Mouse (Mus musculus): ENCODE data around the gene Lamb3. TPM values are rescaled to one million over a fixed set of nuclear protein-coding genes. Genes with fewer than 3 reads are reported as not detected.
A peak's percentile ranks its signal among the peaks of the same experiment; 100 is the strongest.

Lamb3 gene
- polyA plus RNA-seq, 1 experiment, result 0.82 TPM

DNA sequence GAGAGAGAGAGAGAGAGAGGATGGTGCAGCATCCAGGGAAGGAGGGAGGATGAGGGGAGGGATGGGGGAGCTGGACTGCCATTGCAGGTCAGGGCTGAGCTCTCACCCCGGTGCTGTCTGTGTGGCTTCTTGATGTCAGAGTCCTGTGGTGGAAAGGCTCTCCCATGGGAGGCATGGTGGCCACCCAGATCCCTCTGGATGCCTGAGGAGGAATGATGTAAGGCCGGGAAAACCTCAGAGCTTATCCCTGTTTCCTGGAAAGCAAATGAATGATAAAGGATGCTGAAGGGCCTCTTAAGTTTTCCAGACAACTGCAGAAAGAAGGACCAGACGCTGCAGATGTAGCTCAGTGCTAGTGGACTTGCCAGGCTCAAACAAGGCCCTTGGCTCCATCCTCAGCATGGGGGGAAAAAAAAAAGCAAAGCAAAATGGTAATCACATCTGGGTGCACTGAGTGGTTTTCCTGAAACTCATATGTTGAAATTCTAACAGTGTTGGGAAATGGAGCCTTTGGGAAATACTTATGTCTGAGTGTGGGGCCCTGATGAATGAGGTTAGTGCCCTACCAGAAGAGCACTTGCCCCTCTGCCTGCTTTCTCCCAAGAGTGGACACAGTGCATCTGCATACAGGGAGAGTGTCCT is 12.2 kb upstream of the Lamb3 start:
- no peak overlapping the region for H3K4me3 ChIP-seq (replicated peaks; ENCODE audit: control insufficient read depth, low read depth, low read length)
- no peak overlapping the region for H3K27ac ChIP-seq (ENCODE audit: control insufficient read depth, insufficient read depth, low read depth, low read length, poor library complexity)
- H3K4me1 ChIP-seq (ENCODE audit: control insufficient read depth, insufficient read depth, low read length), result no peaks in the 10 kb centered on the region; the same call in 1 of the 2 replicates
- 77% methylated on average over 3 of the region's 3 CpGs for WGBS
- TF ChIP-seq CTCF (IDR thresholded peaks at IDR 0.05; ENCODE audit: control insufficient read depth, insufficient read depth, low read length) (no peak), POLR2A (IDR thresholded peaks at IDR 0.05; ENCODE audit: borderline replicate concordance, control insufficient read depth, low read depth, low read length) (no peak)

DNA sequence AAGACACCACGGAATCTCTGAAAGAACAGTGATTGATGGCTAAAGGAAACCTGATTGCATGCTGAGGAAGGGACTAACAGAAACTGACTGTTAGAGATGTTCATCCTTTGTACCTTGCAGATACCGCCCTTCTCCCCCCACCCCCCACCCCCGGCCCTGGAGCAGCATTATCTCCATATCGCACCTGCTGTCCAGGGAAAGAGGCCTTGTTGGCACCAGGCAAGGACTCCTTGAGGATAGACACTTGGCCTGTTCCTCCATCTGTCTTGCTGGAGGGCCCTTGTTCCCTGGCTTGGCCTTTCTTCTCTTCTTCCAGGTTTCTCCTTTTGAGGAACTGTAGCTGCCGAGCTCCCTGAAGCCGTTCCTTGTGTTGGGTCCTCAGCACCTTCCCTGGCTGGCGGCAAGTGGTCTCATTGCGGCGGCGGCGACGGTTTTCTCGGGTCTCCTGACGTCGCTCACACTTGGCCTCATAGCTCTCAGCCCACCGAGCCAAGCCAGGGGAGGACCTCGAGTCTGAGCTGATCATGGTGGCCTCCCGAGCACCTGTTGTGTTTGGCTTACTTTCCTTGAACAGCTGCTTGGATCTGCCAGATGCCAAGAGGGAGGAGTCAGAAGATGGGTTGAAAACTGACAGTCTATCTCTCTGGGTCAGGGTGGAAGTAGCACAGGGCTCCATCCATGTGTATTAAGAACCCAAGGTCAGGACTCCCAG is 9.8 kb upstream of the Lamb3 start:
- Histone ChIP-seq H3K4me3 (replicated peaks; ENCODE audit: control insufficient read depth, low read depth, low read length) (no peak overlapping the region), H3K27ac (ENCODE audit: control insufficient read depth, insufficient read depth, low read depth, low read length, poor library complexity) (no peak overlapping the region), H3K4me1 (ENCODE audit: control insufficient read depth, insufficient read depth, low read length) (peaks cover 2% of the 10 kb centered on the region; the same call in 1 of the 2 replicates)
- TF ChIP-seq POLR2A (IDR thresholded peaks at IDR 0.05; ENCODE audit: borderline replicate concordance, control insufficient read depth, low read depth, low read length) (no peak), CTCF (IDR thresholded peaks at IDR 0.05; ENCODE audit: control insufficient read depth, insufficient read depth, low read length) (no peak)
- 84% methylated on average over 18 of the region's 18 CpGs for WGBS

DNA sequence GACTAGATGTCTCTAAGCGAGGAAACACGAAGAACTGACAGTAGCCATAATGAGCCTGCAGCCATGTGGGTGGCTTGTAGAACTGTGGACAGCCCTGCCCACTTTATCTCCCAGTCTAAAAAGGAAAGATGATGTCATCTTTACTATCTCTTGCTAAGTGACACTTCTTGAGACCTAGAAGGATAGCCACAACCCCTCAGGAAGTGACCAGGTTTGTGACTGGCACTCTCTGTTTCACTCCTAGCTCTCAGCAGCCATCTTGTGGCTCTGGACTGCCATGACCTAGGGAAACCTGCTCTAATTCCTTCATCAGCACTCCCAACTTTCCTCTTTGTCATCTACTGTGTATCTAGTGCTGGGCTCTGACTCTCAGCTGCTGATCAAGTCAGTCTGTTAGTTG is 9.2 kb upstream of the Lamb3 start:
- TF ChIP-seq CTCF (IDR thresholded peaks at IDR 0.05; ENCODE audit: control insufficient read depth, insufficient read depth, low read length) (no peak), POLR2A (IDR thresholded peaks at IDR 0.05; ENCODE audit: borderline replicate concordance, control insufficient read depth, low read depth, low read length) (no peak)

DNA sequence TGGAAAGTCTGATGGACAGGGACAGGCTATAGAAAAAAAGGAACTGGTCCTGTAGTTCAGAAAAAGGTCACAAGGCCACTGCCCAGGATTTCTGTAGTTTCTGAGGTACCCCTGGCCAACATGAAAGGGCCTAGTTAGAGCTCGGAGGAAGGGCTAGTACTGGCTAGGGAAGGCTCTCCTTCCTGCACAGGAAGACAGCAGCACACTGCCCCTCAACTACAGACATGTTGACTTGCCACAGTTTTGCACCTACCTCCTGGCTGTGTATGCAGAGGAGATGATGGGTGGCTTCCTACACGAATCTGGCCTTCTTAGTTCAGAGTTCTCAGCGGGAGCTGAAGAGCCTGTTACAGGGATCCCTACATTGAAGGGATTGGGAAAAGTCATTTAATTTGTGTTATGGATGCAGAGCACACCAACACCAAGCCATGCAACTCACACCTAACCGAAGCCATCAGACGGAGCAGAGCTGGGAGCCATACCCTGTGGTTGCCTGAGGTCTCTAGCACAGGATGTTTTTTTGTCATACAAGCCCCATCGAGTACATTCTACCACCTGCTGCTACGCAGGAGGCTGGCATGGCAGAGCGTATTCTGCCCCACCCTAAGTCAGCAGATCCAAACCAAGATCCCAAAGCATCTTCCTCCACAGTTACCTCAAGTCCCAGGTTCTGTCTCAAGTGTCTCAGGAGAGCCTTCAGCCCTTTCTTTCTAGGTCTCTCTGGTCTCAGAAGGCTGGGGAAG is 6.7 kb upstream of the Lamb3 start:
- Histone ChIP-seq H3K4me1 (ENCODE audit: control insufficient read depth, insufficient read depth, low read length) (peaks cover 2% of the 10 kb centered on the region; the same call in 1 of the 2 replicates), H3K27ac (ENCODE audit: control insufficient read depth, insufficient read depth, low read depth, low read length, poor library complexity) (peak overlapping the region; percentile 95), H3K4me3 (replicated peaks; ENCODE audit: control insufficient read depth, low read depth, low read length) (peak overlapping the region; percentile 83)
- 1% methylated on average over 8 of the region's 8 CpGs for WGBS
- TF ChIP-seq CTCF (IDR thresholded peaks at IDR 0.05; ENCODE audit: control insufficient read depth, insufficient read depth, low read length) (no peak), POLR2A (IDR thresholded peaks at IDR 0.05; ENCODE audit: borderline replicate concordance, control insufficient read depth, low read depth, low read length) (no peak)

More for the DNA sequence above, 9.2 kb upstream of the Lamb3 start:
- 74% methylated on average over 2 of the region's 2 CpGs for WGBS
- H3K4me3 ChIP-seq (replicated peaks; ENCODE audit: control insufficient read depth, low read depth, low read length), result no peak overlapping the region
- H3K4me1 ChIP-seq (ENCODE audit: control insufficient read depth, insufficient read depth, low read length), result peaks cover 2% of the 10 kb centered on the region; the same call in 1 of the 2 replicates
- no peak overlapping the region for H3K27ac ChIP-seq (ENCODE audit: control insufficient read depth, insufficient read depth, low read depth, low read length, poor library complexity)

DNA sequence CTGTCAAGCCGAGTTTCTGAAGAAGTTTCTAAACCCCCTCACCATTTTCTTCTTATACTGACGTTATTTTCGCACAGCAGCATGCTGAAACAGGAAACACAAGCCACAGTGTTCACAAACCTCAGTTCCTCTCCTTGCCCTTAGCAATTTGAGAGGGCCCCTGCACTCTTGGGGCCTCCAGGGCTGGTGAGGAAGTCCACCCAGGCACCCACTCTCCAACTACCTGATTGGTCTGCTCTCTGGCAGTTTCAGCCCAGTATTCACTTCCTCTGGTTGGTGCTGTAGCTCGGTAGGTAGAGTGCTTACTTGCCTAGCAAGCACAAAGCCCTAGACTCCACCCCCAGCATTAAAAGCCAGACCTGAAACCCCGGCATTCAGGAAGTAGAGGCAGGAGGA is 6.1 kb upstream of the Lamb3 start, which contains the start of gene Traf3ip3:
TSS of gene Traf3ip3 (minus strand) at position 321 of the 396 bp plus-strand sequence.
- TF ChIP-seq POLR2A (IDR thresholded peaks at IDR 0.05; ENCODE audit: borderline replicate concordance, control insufficient read depth, low read depth, low read length) (no peak), CTCF (IDR thresholded peaks at IDR 0.05; ENCODE audit: control insufficient read depth, insufficient read depth, low read length) (no peak)
- H3K4me1 ChIP-seq (ENCODE audit: control insufficient read depth, insufficient read depth, low read length), result peaks cover 2% of the 10 kb centered on the region; the same call in 1 of the 2 replicates
- WGBS, result 0% methylated on average over 5 of the region's 5 CpGs
- peak within 1 kb of the TSS; percentile 83 for H3K4me3 ChIP-seq (replicated peaks; ENCODE audit: control insufficient read depth, low read depth, low read length)
- peak within 1 kb of the TSS; percentile 95 for H3K27ac ChIP-seq (ENCODE audit: control insufficient read depth, insufficient read depth, low read depth, low read length, poor library complexity)

DNA sequence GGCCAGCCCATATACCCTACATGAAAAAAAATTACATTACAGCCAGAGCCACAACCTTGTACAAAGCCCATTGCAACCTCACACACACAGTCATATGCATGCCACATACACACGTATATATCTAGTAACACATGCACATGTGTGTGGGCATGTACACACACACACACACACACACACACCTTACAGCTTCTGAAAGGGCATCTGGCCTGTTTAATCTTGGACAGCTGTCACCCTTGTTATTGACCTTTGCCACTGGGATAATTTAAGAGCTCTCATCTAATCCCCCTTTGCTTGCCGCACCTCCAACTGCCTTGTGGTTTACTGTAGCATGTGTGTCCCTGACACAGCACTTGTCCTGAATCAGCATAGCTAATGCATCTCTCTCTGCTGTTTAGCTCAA is 3.7 kb upstream of the Lamb3 start:
- TF ChIP-seq POLR2A (IDR thresholded peaks at IDR 0.05; ENCODE audit: borderline replicate concordance, control insufficient read depth, low read depth, low read length), result no peak
- TF ChIP-seq CTCF (IDR thresholded peaks at IDR 0.05; ENCODE audit: control insufficient read depth, insufficient read depth, low read length), result no peak
- 53% methylated on average over 2 of the region's 2 CpGs for WGBS
- peaks cover 2% of the 10 kb centered on the region; the same call in 1 of the 2 replicates for H3K4me1 ChIP-seq (ENCODE audit: control insufficient read depth, insufficient read depth, low read length)
- H3K4me3 ChIP-seq (replicated peaks; ENCODE audit: control insufficient read depth, low read depth, low read length), result no peak overlapping the region
- H3K27ac ChIP-seq (ENCODE audit: control insufficient read depth, insufficient read depth, low read depth, low read length, poor library complexity), result no peak overlapping the region

DNA sequence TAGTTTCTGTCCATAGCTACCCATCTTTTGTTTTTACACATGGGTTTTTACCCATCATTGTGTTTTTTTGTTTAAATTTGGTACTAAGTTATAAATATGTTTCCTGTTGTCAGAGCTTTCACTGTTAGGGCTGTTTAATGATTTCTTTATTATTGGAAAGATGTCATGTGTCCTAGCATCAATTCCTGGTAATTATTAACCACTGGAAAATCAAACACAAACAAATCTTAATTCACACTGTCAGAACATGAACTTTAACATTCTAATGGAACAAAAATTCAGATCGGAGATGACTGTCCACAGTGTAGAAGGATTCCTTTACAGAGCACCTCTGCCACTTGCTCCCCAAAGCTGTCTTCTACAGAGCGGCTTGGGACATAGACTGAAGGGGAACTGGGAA is 2.1 kb upstream of the Lamb3 start:
- peaks cover 2% of the 10 kb centered on the region; the same call in 1 of the 2 replicates for H3K4me1 ChIP-seq (ENCODE audit: control insufficient read depth, insufficient read depth, low read length)
- 89% methylated on average over 2 of the region's 2 CpGs for whole genome bisulfite sequencing
- no peak overlapping the region for H3K27ac ChIP-seq (ENCODE audit: control insufficient read depth, insufficient read depth, low read depth, low read length, poor library complexity)
- TF ChIP-seq POLR2A (IDR thresholded peaks at IDR 0.05; ENCODE audit: borderline replicate concordance, control insufficient read depth, low read depth, low read length), result no peak
- TF ChIP-seq CTCF (IDR thresholded peaks at IDR 0.05; ENCODE audit: control insufficient read depth, insufficient read depth, low read length), result no peak
- no peak overlapping the region for H3K4me3 ChIP-seq (replicated peaks; ENCODE audit: control insufficient read depth, low read depth, low read length)

DNA sequence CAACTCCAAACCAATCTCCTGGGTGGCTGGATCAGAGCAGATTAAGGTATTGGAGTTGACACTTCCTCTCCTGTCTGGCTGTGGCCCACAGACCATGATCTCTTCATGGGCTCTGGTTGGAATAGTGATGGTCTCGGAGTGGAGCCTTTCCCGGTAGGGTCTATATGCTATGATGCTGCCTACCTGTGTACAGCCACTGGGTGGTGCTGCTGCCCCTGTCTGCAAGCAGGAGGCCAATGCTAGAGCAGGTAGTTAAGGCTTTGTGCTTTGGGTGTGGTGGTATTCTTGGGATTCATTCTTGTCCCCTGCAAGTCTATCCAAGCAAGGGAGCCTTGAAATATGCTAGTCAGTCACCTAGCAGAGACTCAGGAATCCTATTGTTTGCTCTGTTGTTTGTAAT is 679 bp downstream of the Lamb3 start:
- no peaks in the 10 kb centered on the region; the same call in none of the 2 replicates for H3K4me1 ChIP-seq (ENCODE audit: control insufficient read depth, insufficient read depth, low read length)
- peak overlapping the region; percentile 39 for H3K4me3 ChIP-seq (replicated peaks; ENCODE audit: control insufficient read depth, low read depth, low read length)
- TF ChIP-seq POLR2A (IDR thresholded peaks at IDR 0.05; ENCODE audit: borderline replicate concordance, control insufficient read depth, low read depth, low read length) (no peak), CTCF (IDR thresholded peaks at IDR 0.05; ENCODE audit: control insufficient read depth, insufficient read depth, low read length) (peak; percentile 99)
- 7% methylated on average over 2 of the region's 2 CpGs for WGBS
- H3K27ac ChIP-seq (ENCODE audit: control insufficient read depth, insufficient read depth, low read depth, low read length, poor library complexity), result no peak overlapping the region
